Mouse (Mus musculus) thymus, adult 2 months (tissue): ENCODE results near the gene Hoxb13. TPM values are rescaled to one million over a fixed set of nuclear protein-coding genes. Genes with fewer than 3 reads are reported as not detected.

ENCODE experiments used
- DNase-seq: peaks from one replicate; pipeline ENCODE4 v3.0.0; 2021
- H3K27ac ChIP-seq: fragments of 200-500 bp; 2 replicates; pipeline ENCODE4 v1.5.1; 2012; ENCODE audit warnings: low read length, control low read depth; ENCODE audit not compliant: control insufficient read depth, insufficient read depth
- H3K27me3 ChIP-seq: fragments of 200-500 bp; 2 replicates; pipeline ENCODE4 v1.6.1; 2012; ENCODE audit warnings: mild to moderate bottlenecking, low read length, moderate library complexity, mixed read lengths; ENCODE audit not compliant: control insufficient read depth, insufficient read depth
- H3K36me3 ChIP-seq: fragments of 200-500 bp; 2 replicates; pipeline ENCODE4 v1.6.1; 2012; ENCODE audit warnings: mild to moderate bottlenecking, low read length, moderate library complexity; ENCODE audit not compliant: control insufficient read depth, insufficient read depth
- H3K4me1 ChIP-seq: fragments of 200-500 bp; replicated peaks from 2 replicates; pipeline ENCODE4 v1.6.1; 2012; ENCODE audit warnings: low read length; ENCODE audit not compliant: control insufficient read depth, insufficient read depth
- H3K4me3 ChIP-seq: fragments of 200-500 bp; 2 replicates; pipeline ENCODE4 v1.5.1; 2012; ENCODE audit warnings: mild to moderate bottlenecking, low read length, control low read depth, moderate library complexity; ENCODE audit not compliant: control insufficient read depth, insufficient read depth
- CTCF ChIP-seq: fragments of 200-500 bp; IDR thresholded peaks from 2 replicates; pipeline ENCODE4 v1.5.1; 2012; ENCODE audit warnings: mild to moderate bottlenecking, control low read depth, low read length, moderate library complexity, borderline replicate concordance; ENCODE audit not compliant: control insufficient read depth, poor library complexity, insufficient read depth; ENCODE audit errors: extremely low read depth
- POLR2A ChIP-seq: fragments of 200-500 bp; IDR thresholded peaks from 2 replicates; pipeline ENCODE4 v1.6.1; 2012; ENCODE audit warnings: mild to moderate bottlenecking, low read length, control low read depth, moderate library complexity; ENCODE audit not compliant: control insufficient read depth, poor library complexity, insufficient read depth; ENCODE audit errors: extremely low read depth
- WGBS: fragments of 180-500 bp; shearing (Covaris S2); methylation state at CpG from one replicate; pipeline ENCODE4 v1.1.7; 2018; 5-methylcytosine and 5-hydroxymethylcytosine counted together
- polyA plus RNA-seq: library from polyadenylated mRNA; depleted of rRNA; stranded (reverse); fragments of >200 nt; gene quantifications from 2 replicates; pipeline ENCODE4 v1.2.3, GENCODE M21; 2012; rRNA removed

The Hoxb13 gene
- polyA plus RNA-seq, 1 experiment, result 0.59 TPM

DNA sequence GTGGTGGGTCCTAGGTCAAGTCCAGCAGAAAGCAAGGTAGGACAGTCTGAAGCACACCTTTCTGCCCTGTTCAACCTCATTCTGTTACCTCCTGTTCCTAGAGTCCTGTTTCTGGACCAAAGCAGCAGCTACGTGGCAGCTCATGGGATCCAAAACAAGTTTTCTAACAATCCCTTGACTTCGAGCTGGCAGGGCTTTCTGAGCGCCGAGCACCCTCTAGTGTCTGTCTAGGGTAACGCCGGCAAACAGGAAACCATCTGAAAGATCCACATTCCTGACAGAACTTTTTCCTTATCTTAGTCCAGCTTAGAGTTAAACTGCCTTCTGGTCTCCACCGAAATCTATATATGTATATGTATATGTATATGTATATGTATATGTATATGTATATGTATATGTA is 46.1 kb downstream of the Hoxb13 start:
- no peak overlapping the region for H3K27ac ChIP-seq
- no peaks in the 10 kb centered on the region for H3K36me3 ChIP-seq
- WGBS, result 3% methylated on average over 7 of the region's 7 CpGs
- peak; percentile 26 for DNase-seq
- TF ChIP-seq CTCF, result peak; percentile 27; the same call in 1 of the 2 replicates
- TF ChIP-seq POLR2A, result no peak
- H3K4me3 ChIP-seq, result no peak overlapping the region
- H3K27me3 ChIP-seq, result peaks cover 2% of the 10 kb centered on the region; the same call in 1 of the 2 replicates
- H3K4me1 ChIP-seq, result no peaks in the 10 kb centered on the region

Other genes starting within 250 kb of the Hoxb13 start
- 0.01 and 0.13 TPM in 2 replicates for gene Igf2bp1, start 188.4 kb upstream of the Hoxb13 start, polyA plus RNA-seq
- 0.26 and 0.86 TPM in 2 replicates for gene Gip, start 169.8 kb upstream of the Hoxb13 start, polyA plus RNA-seq
- gene Snf8, start 159.4 kb upstream of the Hoxb13 start, polyA plus RNA-seq, result 28.7 and 30.3 TPM in 2 replicates
- 43.3 and 47.9 TPM in 2 replicates for gene Ube2z, start 128.9 kb upstream of the Hoxb13 start, polyA plus RNA-seq
- 330 and 650 TPM in 2 replicates for gene Atp5g1, start 118.6 kb upstream of the Hoxb13 start, polyA plus RNA-seq
- not detected in 2 replicates for gene Calcoco2, start 82.4 kb upstream of the Hoxb13 start, polyA plus RNA-seq
- 0.17 and 0.28 TPM in 2 replicates for gene Ttll6, start 60.5 kb upstream of the Hoxb13 start, polyA plus RNA-seq
- 0.09 and 0.22 TPM in 2 replicates for gene Hoxb9, start 77.1 kb downstream of the Hoxb13 start, polyA plus RNA-seq
- gene Hoxb8, start 87.6 kb downstream of the Hoxb13 start, polyA plus RNA-seq, result 0.09 and 0.20 TPM in 2 replicates
- gene Hoxb7, start 92.3 kb downstream of the Hoxb13 start, polyA plus RNA-seq, result 0.09 TPM in 1 of 2 replicates, not detected in the other
- 0.18 and 0.50 TPM in 2 replicates for gene Hoxb6, start 98.2 kb downstream of the Hoxb13 start, polyA plus RNA-seq
- 0.18 and 0.22 TPM in 2 replicates for gene Hoxb5, start 109.0 kb downstream of the Hoxb13 start, polyA plus RNA-seq
- gene Hoxb4, start 124.0 kb downstream of the Hoxb13 start, polyA plus RNA-seq, result 1.3 and 1.5 TPM in 2 replicates
- 1.1 TPM in 2 replicates for gene Hoxb3, start 129.0 kb downstream of the Hoxb13 start, polyA plus RNA-seq
- 1.5 and 2.2 TPM in 2 replicates for gene Hoxb2, start 156.2 kb downstream of the Hoxb13 start, polyA plus RNA-seq
- gene Hoxb1, start 171.4 kb downstream of the Hoxb13 start, polyA plus RNA-seq, result not detected in 2 replicates